Mouse (Mus musculus): ENCODE measurements around the gene Ly6c2.
"Not testable (repeated sequence)": the region's sequence is repeated elsewhere in the genome, so short reads cannot be mapped to it uniquely, and the experiment has no call there.

Gene Ly6c2

DNA sequence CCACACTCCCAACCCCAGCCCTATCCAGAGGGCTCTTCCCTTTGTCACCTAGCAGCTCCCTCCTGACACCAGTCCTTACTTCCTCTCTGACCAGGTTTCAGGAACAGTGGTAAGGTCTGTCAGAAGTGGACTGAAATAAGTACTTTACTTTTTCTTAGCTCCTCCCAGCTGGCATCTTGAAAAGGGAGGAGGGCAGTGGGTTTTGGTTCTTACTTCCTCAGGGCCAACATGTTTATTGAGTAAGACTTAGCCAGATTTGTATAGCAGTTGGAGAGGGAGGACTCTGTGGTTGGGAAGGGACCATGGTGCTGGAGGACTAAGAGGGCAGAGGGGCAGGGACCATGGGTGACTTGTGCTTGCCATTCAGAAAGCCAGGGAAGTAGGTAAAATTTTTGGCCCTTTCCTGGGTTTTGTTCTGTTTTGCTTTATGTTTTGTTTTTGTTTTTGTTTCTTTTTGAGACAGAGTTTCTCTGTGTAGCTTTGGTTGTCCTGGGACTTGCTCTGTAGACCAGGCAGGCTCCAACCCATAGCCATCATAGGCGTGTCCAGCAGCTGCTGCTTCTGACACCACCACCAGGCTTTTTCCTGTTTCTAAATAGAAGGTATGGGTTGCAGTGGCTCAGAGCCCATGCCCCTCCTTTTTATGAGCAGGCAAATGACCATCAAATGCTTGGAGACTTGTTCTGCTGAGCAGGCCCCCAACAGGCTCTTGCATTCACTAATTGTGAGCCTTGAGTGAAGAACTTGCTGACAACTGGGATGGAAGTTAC lies at the start of gene Ly6c2:
Gene Ly6c2, minus strand, starts transcription at position 110 of the 770 bp plus-strand sequence.
- not testable (repeated sequence) for DNase-seq (ENCODE audit: low spot score in 2 of 2)

DNA sequence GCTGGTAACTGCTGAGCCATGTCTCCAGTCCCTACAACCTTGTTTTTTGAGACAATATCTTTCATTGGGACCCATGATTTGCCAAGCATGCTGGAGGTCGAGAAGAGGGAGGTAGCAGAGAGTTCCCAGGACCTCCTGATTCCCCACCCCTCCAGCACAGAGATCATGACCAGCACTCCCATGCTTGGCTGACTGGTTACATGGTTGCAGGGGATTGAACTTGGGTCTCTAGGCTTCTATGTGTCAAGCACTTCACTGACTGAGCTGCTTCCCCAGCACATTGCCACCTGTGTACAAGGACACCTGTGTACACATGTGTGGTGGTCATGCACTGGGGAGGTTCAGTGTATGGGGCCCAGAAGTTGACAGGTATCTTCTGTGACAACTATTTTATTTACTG lies 45.9 kb upstream of the Ly6c2 start:
- DNase-seq (ENCODE audit: low spot score in 2 of 2) = no peak

DNA sequence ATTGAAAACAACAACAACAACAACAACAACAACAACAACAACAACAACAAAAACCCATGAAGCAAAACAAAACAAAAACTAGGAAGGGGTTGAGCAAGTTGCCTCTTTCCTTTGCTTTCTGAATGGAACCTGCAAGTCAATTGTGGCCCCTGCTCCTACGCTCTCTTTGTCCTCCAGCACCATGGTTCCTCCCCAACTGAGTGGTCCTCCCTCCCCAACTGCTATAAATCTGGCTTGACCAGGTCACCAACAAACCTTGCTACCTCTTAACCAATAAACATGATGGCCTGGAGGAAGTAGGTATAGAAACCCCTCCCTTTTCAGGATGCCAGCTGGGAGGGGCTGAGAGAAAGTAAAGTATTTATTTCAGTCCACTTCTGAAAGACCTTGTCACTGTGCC lies 43.2 kb upstream of the Ly6c2 start, which contains the start of gene Ly6g:
Gene Ly6g, plus strand, starts transcription at position 301 of the 400 bp plus-strand sequence.
- no peak for DNase-seq (ENCODE audit: low spot score in 2 of 2)

DNA sequence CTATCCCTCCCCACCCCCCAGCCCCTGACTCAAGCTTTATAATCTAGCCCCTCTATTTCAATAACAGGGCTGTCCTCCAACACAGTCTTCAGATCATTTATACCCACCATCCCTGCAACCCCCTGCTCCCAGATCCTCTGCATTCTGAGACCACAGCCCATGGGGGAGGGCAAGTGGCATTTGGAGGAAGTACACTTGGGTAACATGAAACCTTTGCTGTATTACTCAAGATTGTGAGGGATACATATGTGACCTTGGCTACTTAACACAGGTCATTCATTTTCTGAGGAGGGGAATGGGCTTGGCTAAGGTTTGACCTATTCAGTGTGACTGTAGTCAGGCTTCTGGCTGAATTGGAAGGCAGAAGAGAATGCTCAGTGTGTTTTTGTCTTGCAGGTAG lies 41.3 kb upstream of the Ly6c2 start:
- no peak for DNase-seq (ENCODE audit: low spot score in 2 of 2)

DNA sequence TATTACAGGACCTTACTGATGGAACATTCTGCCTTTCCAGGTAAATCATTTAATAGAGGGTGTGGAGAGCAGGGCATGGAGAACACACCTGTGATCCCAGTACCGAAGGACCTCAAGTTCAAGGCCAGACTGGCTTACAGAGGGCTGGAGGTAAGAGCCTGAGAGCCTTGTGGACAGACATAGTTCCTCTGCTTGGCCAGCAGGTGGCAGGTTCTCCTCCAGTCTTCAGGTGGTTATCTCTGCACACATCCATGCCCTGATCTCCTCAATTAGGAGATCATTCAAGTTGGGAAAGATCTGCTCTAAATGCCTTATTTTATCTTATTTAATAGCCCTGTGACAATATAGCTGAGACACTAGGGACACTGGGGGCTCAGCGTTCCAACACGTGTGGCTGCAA lies 32.0 kb upstream of the Ly6c2 start:
- no peak for DNase-seq (ENCODE audit: low spot score in 2 of 2)

DNA sequence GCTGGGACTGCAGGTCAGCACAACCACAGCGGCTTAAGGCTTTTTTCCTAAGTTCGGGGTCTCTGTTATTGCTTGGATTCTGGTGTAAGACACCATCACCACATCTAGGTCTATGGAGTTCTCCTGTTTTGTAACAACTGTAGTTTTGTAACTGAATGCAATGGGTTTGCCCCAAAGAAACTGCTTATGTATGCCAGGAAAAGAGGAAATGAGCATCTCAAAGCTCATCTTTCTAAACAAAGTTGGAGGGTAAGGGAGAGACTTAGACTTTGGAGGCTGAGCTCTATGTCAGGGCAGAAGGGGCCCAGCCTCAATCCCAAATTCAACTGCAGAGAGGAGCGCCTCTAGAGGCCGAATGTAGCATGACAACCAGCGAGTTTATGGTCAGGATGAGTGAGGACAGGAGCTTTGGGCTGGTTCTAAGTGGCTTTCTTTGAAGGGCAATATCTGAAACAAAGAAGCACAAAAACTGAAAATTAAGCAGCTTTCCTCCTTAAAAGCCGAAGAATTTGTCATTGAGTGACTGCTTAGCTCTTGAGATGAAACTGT lies 30.1 kb upstream of the Ly6c2 start:
- not testable (repeated sequence) for DNase-seq (ENCODE audit: low spot score in 2 of 2)

DNA sequence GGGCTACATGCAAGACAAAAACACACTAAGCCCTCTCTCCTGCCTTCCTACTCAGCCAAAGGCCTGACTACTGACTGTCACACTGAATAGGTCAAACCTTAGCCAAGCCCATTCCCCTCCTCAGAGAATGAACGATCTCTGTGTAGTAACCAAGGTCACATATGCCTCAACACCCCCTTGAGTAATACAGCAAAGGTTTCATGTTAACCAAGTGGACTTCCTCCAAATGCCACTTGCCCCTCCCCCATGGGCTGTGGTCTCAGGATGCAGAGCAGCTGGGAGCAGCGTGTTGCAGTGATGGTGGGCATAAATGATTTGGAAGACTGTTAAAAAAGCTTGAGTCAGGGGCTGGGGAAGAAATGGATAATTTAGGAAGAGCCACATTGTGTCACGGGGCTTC lies 26.0 kb upstream of the Ly6c2 start:
- not testable (repeated sequence) for DNase-seq (ENCODE audit: low spot score in 2 of 2)

DNA sequence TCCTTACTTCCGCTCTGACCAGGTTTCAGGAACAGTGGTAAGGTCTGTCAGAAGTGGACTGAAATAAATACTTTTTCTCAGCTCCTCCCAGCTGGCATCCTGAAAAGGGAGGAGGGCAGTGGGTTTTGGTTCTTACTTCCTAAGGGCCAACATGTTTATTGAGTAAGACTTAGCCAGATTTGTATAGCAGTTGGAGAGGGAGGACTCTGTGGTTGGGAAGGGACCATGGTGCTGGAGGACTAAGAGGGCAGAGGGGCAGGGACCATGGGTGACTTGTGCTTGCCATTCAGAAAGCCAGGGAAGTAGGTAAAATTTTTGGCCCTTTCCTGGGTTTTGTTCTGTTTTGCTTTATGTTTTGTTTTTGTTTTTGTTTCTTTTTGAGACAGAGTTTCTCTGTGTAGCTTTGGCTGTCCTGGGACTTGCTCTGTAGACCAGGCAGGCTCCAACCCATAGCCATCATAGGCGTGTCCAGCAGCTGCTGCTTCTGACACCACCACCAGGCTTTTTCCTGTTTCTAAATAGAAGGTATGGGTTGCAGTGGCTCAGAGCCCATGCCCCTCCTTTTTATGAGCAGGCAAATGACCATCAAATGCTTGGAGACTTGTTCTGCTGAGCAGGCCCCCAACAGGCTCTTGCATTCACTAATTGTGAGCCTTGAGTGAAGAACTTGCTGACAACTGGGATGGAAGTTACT lies 23.5 kb upstream of the Ly6c2 start:
- DNase-seq (ENCODE audit: low spot score in 2 of 2) = not testable (repeated sequence)

DNA sequence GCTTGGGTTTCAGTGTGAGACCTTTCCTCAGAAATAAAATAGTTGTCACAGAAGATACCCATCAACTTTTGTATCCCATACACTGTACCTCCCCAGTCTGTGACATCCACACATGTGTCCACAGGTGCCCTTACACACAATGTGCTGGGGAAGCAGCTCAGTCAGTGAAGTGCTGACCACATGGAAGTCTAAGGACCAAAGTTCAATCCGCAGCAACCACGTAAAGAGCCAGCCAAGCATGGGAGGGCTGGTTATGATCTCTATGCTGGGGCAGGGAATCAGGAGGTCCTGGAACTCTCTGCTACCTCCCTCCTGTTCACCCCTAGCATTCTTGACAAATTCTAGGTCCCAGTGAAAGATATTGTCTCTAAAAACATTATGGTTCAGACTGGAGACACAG lies 20.6 kb upstream of the Ly6c2 start:
- not testable (repeated sequence) for DNase-seq (ENCODE audit: low spot score in 2 of 2)

DNA sequence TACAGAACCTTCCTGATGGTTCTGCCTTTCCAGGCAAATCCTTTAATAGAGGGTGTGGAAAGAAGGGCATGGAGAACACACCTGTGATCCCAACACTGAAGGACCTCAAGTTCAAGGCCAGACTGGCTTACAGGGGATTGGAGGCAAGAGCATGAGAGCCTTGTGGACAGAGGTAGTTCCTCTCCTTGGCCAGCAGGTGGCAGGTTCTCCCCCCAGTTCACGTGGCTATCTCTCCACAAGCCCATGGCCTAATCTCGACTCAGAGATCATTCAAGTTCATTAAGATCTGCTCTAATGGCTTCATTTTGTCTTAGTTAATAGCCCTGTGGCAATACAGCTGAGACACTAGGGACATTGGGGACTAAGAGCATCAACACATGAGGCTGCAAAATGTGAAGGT lies 8.3 kb upstream of the Ly6c2 start:
- no peak for DNase-seq (ENCODE audit: low spot score in 2 of 2)

DNA sequence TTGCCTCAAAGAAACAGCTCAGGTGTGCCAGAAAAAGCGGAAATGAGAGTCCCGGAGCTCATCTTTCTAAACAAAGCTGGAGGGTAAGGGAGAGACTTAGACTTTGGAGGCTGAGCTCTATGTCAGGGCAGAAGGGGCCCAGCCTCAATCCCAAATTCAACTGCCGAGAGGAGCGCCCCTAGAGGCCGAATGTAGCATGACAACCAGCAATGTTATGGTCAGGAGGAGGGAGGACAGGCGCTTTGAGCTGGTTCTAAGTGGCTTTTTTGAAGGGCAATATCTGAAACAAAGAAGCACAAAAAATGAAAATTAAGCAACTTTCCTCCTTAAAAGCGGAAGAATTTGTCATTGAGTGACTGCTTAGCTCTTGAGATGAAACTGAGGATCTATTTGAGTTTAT lies 7.0 kb upstream of the Ly6c2 start:
- not testable (repeated sequence) for DNase-seq (ENCODE audit: low spot score in 2 of 2)

DNA sequence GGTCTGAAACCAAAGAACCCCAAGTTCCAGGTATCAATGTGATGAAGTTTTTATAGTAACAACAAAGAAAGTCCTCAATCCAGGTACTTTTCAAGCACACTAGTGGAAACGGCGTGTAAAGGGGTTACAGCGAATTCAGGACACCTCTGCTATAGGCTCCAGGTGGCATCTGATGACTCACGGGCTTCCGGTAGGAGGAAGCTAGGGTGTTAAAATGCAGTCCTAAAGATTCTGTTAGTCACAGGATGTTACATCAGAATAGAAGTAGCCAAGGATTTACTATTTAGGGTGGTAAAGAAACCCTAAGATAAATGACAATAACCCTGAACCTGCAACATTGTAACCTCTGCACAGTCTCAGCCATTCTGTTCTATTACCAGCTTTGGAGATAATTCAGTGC lies 5.7 kb upstream of the Ly6c2 start:
- DNase-seq (ENCODE audit: low spot score in 2 of 2) = not testable (repeated sequence)

DNA sequence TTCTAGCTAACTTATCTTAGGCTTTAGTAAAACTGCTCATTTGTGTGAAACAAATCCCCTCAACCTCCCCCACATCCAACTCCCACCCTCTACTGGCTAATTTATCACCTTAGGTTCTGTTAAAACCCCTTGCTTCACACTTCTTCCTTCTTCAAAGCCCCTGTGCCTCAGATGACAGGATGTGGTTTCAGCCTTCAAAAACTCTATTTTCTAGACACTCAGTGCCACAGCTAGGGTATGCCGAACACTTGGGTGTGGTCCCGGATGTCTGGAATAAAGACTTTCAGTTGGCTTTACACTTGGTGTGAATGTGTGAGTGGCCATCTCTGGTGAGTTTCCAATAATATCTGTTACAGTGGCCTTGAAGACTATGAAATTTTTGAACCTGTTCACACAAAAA lies 4.8 kb upstream of the Ly6c2 start:
- peak in 1 of 2 experiments; percentile 2 for DNase-seq (ENCODE audit: low spot score in 2 of 2)

DNA sequence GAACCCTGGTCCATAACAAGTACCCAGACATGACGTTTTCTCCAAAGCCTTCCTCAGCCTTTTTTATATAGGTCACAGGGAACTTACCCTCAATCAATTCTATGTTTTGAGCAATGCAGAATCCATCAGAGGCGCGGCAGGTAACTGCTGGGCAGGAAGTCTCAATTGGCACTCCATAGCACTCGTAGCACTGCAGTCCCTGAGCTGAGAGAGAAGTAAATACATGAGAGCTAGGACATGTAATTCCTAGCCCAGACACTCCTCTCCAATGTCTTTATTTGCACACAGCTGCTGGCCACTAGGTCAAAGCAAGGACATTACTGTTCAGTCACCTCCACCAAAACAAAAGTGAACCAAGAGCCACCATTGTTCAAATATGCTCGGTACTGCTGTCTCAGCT lies 1.3 kb downstream of the Ly6c2 start:
- not testable (repeated sequence) for DNase-seq (ENCODE audit: low spot score in 2 of 2)

DNA sequence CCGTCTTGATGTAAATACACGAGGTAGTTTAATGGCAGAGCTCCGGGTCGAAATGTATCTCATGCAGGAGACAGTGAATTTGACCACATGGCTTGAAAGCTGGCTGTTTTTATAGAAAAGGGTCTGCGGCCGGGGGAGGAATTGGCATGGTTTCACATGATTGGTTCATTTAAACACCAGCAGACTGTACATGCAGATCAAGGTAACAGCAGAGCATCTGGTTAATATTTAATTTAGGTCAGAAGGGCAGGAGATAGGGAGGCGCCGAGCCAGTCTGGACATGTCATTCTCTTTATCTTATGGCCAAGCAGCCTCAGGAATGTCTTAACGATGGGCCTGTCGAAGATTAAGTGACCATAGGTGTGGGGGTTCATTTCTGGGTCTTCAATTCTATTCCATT lies 12.5 kb downstream of the Ly6c2 start:
- DNase-seq (ENCODE audit: low spot score in 2 of 2) = no peak

DNA sequence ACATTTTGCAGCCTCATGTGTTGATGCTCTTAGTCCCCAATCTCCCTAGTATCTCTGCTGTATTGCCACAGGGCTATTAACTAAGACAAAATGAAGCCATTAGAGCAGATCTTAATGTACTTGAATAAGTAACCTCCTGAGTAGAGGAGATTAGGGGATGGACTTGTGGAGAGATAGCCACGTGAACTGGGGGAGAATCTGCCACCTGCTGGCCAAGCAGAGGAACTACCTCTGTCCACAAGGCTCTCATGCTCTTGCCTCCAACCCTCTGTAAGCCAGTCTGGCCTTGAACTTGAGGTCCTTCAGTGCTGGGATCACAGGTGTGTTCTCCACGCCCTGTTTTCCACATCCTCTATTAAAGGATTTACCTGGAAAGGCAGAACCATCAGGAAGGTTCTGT lies 23.7 kb downstream of the Ly6c2 start:
- DNase-seq (ENCODE audit: low spot score in 2 of 2) = peak in 1 of 2 experiments; percentile 13

DNA sequence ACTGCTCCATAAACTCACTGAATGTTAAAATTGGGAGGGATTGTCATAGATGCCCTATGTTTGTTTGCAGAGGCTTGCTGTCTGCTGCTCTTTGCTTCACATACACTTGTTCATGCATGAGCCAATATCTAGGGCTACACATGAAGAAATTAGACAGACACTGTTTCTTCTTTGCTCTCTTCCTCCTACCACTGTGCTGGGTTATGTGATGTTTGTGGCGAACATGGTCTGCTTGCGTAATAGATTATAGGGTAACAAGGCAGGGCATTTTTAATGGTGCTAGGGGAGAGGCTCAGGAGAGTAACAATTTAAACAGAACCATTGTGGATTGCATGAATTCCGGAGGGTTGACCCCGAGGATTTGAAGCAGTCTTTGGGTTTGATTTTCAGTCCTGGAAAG lies 41.8 kb downstream of the Ly6c2 start:
- no peak for DNase-seq (ENCODE audit: low spot score in 2 of 2)

DNA sequence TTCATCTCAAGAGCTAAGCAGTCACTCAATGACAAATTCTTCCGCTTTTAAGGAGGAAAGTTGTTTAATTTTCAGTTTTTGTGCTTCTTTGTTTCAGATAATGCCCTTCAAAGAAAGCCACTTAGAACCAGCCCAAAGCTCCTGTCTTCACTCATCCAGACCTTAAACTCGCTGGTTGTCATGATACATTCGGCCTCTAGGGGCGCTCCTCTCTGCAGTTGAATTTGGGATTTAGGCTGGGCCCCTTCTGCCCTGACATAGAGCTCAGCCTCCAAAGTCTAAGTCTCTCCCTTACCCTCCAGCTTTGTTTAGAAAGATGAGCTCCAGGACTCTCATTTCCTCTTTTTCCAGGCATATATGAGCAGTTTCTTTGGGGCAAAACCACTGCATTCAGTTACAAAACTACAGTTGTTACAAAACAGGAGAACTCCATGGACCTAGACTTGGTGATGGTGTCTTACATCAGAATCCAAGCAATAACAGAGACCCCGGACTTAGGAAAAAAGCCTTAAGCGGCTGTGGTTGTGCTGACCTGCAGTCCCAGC lies 49.7 kb downstream of the Ly6c2 start:
- peak; percentile 24 to 43 for DNase-seq (ENCODE audit: low spot score in 2 of 2)

DNA sequence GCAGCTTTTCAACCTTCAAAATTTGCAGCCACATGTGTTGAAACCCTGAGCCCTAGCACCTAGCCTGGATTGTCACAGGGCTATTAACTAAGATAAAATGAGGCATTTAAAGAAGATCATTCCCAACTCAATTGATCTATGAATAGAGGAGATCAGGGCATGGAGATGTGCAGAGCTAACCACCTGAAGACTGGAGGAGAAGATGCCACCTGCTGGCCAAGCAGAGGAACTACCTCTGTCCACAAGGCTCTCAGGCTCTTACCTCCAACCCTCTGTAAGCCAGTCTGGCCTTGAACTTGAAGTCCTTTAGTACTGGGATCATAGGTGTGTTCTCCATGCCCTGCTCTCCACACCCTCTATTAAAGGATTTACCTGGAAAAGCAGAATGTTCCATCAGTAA lies 51.3 kb downstream of the Ly6c2 start:
- peak; percentile 40 to 50 for DNase-seq (ENCODE audit: low spot score in 2 of 2)
